Mouse (Mus musculus) neural tube, embryonic 11.5 days (tissue): ENCODE measurements at regions not wholly inside any gene's neighbourhood (a gene's known extent, or its start where the extent isn't known, plus 50 kb on each side); places are given as distances from the start of the nearest gene placed in this dataset.

ENCODE experiments used
- ATAC-seq: fragments of 200-750 bp; cut with Nextera tagmentation; 2 replicates; pipeline ENCODE4 v1.8.0; 2017; ENCODE audit warnings: moderate number of reproducible peaks, mild to moderate bottlenecking, moderate TSS enrichment, moderate library complexity; ENCODE audit not compliant: insufficient read depth, low FRiP score, low TSS enrichment
- DNase-seq: peaks from one replicate; pipeline ENCODE4 v3.0.0-alpha.2; 2015; ENCODE audit warnings: low spot score
- H3K27ac ChIP-seq: fragments of 300-500 bp; sonication (generic); 2 replicates; pipeline ENCODE4 v1.5.1; 2014; ENCODE audit warnings: low read depth, mild to moderate bottlenecking, low read length
- H3K27me3 ChIP-seq: fragments of 300-500 bp; sonication (generic); 2 replicates; pipeline ENCODE4 v1.6.1; 2014; ENCODE audit warnings: mild to moderate bottlenecking, low read length, mixed read lengths; ENCODE audit not compliant: control insufficient read depth, insufficient read depth
- H3K36me3 ChIP-seq: fragments of 300-500 bp; sonication (generic); 2 replicates; pipeline ENCODE4 v1.6.1; 2014; ENCODE audit warnings: mild to moderate bottlenecking, low read length, moderate library complexity, mixed read lengths; ENCODE audit not compliant: control insufficient read depth, insufficient read depth
- H3K4me1 ChIP-seq: fragments of 300-500 bp; sonication (generic); 2 replicates; pipeline ENCODE4 v1.6.1; 2014; ENCODE audit warnings: low read length, mixed read lengths; ENCODE audit not compliant: control insufficient read depth, insufficient read depth
- H3K4me2 ChIP-seq: fragments of 300-500 bp; sonication (generic); 2 replicates; pipeline ENCODE4 v1.6.1; 2014; ENCODE audit warnings: low read depth, mild to moderate bottlenecking, moderate library complexity
- H3K4me3 ChIP-seq: fragments of 300-500 bp; sonication (generic); 2 replicates; pipeline ENCODE4 v1.5.1; 2014; ENCODE audit warnings: low read depth, low read length
- H3K9ac ChIP-seq: fragments of 300-500 bp; sonication (generic); 2 replicates; pipeline ENCODE4 v1.6.1; 2014; ENCODE audit warnings: mild to moderate bottlenecking, low read length
- H3K9me3 ChIP-seq: fragments of 300-500 bp; sonication (generic); 2 replicates; pipeline ENCODE4 v1.6.1; 2016; ENCODE audit warnings: low read length; ENCODE audit not compliant: control insufficient read depth
- WGBS: fragments of 180-500 bp; shearing (Covaris S2); extraction: QIAGEN DNeasy Blood & Tissue Kit; methylation state at CpG from one replicate; pipeline ENCODE4 v1.1.7; 2014; 5-methylcytosine and 5-hydroxymethylcytosine counted together

DNA sequence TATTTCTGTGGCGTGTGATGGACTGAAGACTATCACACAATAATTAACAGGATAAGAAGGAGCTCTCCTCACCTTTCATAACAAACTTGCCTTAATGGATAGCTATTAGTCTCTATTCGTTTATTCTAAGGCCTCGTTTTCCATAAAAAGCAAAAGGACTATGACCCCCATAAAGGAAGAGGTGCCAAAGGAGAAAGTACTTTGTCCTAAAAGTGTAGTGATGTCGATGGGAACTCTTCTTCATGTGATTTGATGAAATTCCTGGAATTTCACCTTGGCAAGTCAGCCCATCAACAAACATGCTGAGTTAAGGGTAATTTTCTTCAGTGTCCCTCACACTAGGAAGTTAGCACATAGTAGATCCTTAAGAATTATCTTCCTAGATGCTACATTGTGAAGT lies 293.9 kb downstream of the Lyplal1 start:
- Histone ChIP-seq H3K4me3 (no peak overlapping the region), H3K9me3 (no peaks in the 10 kb centered on the region), H3K4me2 (no peak overlapping the region), H3K36me3 (no peaks in the 10 kb centered on the region), H3K27ac (no peak overlapping the region), H3K27me3 (no peaks in the 10 kb centered on the region), H3K9ac (no peak overlapping the region), H3K4me1 (peaks cover 5% of the 10 kb centered on the region; the same call in 1 of the 2 replicates)
- ATAC-seq (no peak), DNase-seq (no peak)
- 86% methylated on average over 4 of the region's 4 CpGs for WGBS

DNA sequence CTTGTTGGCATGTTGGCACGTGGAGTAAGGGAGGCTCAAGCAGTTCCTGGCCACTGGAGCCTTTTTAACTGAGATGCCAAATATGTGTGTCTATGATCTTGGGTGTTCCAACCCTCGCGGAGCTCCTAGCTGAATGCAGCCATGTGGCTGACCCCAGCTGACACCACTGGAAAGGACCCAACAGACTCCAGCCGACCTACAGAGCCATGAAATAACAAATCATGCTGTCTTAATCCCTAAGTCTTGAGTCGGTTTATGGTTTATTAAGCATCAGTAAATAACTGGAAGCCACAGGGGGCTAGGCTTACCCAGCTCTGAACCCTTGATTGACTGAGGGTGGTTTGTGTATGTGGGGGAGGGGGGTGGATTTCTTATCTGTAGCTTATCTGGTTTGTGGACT lies 293.2 kb downstream of the Lyplal1 start:
- WGBS: 32% methylated on average over 5 of the region's 5 CpGs
- H3K36me3 ChIP-seq: no peaks in the 10 kb centered on the region
- no peak overlapping the region for H3K27ac ChIP-seq
- ATAC-seq (no peak), DNase-seq (no peak)
- no peak overlapping the region for H3K9ac ChIP-seq
- H3K27me3 ChIP-seq: no peaks in the 10 kb centered on the region
- H3K4me3 ChIP-seq: no peak overlapping the region
- no peaks in the 10 kb centered on the region for H3K9me3 ChIP-seq
- H3K4me1 ChIP-seq: peaks cover 5% of the 10 kb centered on the region; the same call in 1 of the 2 replicates
- no peak overlapping the region for H3K4me2 ChIP-seq

DNA sequence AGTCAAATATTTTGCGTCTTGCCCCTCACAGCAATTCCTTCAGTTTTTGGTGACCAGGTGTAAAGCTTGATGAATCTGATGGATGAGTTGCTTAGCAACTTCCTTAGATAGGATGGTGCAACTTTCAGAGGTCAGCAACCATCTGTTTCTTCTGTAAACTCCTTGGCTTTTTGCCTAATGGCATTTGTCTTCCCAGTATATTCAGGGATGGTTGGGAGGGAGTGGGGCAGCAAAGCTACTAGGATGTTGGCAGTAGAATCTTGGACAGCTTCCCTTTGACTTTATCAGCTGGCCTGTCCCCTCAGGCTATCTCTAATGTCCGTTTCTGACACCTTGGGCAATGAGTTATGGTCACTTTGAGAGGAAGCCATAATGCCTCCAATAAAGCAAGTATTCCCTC lies 289.1 kb downstream of the Lyplal1 start:
- Histone ChIP-seq H3K27ac (no peak overlapping the region), H3K27me3 (no peaks in the 10 kb centered on the region), H3K9ac (no peak overlapping the region), H3K4me2 (no peak overlapping the region), H3K9me3 (no peaks in the 10 kb centered on the region), H3K36me3 (no peaks in the 10 kb centered on the region), H3K4me1 (no peaks in the 10 kb centered on the region), H3K4me3 (no peak overlapping the region)
- DNase-seq (no peak), ATAC-seq (no peak)
- 68% methylated on average over 2 of the region's 2 CpGs for WGBS

DNA sequence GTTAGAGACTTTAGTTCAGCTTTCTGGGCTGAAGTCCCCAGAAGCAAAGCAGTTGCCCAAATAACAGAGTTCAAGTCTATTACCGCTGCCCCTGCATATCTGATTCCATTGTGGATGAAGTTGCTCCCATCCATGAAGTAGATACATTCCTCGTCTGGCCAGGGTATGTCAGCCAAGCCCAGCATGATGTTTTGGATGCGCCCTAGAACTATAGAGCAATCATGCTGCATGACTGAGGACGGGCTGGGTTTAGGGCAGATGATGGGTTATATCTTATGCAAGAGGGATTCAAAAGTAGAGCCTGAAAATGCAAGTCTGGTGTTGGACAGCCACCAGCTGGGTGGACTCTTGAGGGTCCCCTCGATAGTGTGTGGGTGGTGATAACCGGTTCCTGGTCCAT lies 288.6 kb downstream of the Lyplal1 start:
- Histone ChIP-seq H3K36me3 (no peaks in the 10 kb centered on the region), H3K27me3 (no peaks in the 10 kb centered on the region), H3K9me3 (no peaks in the 10 kb centered on the region), H3K27ac (no peak overlapping the region), H3K4me2 (no peak overlapping the region), H3K4me3 (no peak overlapping the region), H3K4me1 (no peaks in the 10 kb centered on the region), H3K9ac (no peak overlapping the region)
- ATAC-seq: no peak
- no peak for DNase-seq
- 93% methylated on average over 6 of the region's 6 CpGs for WGBS

DNA sequence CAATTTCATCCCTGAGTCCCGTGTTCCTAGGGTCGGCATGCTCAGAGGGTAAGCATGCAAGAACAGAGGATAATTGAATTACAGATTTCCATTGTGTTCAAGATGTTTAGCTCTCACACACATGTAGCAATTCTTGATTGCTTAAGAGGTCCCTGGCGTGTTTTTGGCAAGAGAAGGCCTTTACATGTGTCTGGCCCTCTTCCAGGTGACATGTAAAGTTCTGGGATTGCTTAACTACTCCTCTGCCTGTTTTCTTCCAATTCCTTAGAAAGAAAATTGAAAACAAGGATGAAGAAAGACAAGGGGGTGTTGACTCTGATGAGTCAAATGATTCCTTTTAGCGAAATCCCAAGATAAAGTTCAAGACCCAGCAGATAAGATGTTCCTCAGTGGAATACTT lies 285.1 kb downstream of the Lyplal1 start:
- WGBS: 86% methylated on average over 4 of the region's 4 CpGs
- Histone ChIP-seq H3K36me3 (no peaks in the 10 kb centered on the region), H3K4me2 (no peak overlapping the region), H3K9me3 (no peaks in the 10 kb centered on the region), H3K4me1 (no peaks in the 10 kb centered on the region), H3K9ac (no peak overlapping the region), H3K27ac (no peak overlapping the region), H3K4me3 (no peak overlapping the region), H3K27me3 (no peaks in the 10 kb centered on the region)
- ATAC-seq (no peak), DNase-seq (no peak)

DNA sequence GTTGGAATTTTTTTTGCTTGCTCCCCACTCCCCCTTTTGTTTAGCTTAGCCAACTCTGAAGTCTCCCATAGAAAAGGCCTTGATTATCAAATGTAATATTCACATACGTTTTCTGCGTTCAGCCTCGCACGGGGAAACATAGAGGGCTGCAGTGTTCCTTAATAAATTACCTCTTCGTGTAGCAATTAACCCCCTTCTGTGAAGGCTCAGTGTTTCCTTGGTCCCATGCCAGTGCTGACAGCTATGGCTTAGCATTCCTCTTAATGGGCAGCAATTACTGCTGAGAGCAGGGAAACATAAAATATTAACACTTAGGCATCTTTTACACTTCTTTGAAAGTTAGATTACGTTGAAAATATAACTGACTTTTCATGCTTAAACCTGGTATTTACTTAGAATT lies 282.9 kb downstream of the Lyplal1 start:
- no peaks in the 10 kb centered on the region for H3K9me3 ChIP-seq
- ATAC-seq (no peak), DNase-seq (no peak)
- no peak overlapping the region for H3K27ac ChIP-seq
- H3K4me3 ChIP-seq: no peak overlapping the region
- WGBS: 56% methylated on average over 6 of the region's 6 CpGs
- H3K36me3 ChIP-seq: no peaks in the 10 kb centered on the region
- H3K4me1 ChIP-seq: no peaks in the 10 kb centered on the region
- no peak overlapping the region for H3K4me2 ChIP-seq
- H3K9ac ChIP-seq: no peak overlapping the region
- no peaks in the 10 kb centered on the region for H3K27me3 ChIP-seq

DNA sequence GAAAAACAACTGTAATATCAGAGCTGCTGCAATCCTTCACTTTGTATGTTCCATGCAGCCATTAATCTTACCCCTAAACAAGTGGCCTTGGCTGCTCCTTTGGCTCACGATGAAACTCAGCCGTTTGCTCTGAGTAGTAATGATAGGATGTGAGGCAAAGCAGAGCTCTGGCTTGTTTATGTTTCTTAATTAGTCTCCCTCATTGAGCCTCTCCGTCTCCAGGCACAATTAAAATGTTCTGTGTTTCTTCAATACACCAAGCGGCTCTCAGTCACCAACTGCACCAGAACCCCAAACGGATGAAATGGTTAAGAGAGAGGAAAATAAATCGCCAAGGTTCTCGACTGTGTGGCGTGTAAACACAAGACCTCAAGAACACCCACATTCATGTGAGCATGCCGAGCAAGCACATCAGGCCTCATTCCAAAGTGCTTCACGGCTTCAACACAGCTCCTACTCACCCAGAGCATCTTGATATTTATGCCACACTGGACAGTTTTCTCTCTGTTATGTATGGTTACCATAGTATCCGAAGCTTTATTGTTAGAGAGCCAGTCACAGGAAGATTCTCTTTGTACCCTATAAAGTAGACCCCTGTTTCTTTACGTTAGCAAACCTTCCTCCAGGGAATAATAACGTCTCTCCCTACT lies 280.4 kb downstream of the Lyplal1 start:
- Histone ChIP-seq H3K36me3 (no peaks in the 10 kb centered on the region), H3K27me3 (no peaks in the 10 kb centered on the region), H3K4me3 (no peak overlapping the region), H3K4me1 (no peaks in the 10 kb centered on the region), H3K9ac (no peak overlapping the region), H3K9me3 (no peaks in the 10 kb centered on the region), H3K27ac (no peak overlapping the region), H3K4me2 (no peak overlapping the region)
- 71% methylated on average over 13 of the region's 13 CpGs for WGBS
- ATAC-seq: no peak
- no peak for DNase-seq

DNA sequence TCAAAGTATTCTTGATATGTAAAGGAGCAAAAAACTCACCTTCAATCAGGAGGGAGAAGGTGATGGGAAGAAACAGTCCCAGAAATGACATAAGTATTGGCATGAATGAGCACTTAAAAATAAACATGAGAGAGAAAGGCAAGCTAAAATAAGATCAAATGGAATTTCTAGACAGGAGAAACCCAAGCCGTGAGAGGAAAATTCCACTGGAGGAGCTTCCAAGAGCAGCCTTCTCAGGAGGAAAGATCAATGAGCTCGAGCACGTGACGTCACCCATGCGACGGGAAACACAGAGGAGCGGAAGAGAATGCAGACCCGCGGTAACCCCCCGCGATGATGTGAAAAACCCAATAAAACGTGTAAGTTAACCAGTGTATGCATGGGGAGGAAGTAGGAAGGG lies 274.6 kb downstream of the Lyplal1 start:
- ATAC-seq: no peak

GRCm38 (mm10) chr1:185847161-185847560 lies 269.9 kb downstream of the Lyplal1 start:
- no peak for DNase-seq
- no peak for ATAC-seq
- 40% methylated on average over 6 of the region's 6 CpGs for WGBS
- H3K9me3 ChIP-seq: no peaks in the 10 kb centered on the region
- no peak overlapping the region for H3K4me2 ChIP-seq
- no peaks in the 10 kb centered on the region for H3K27me3 ChIP-seq
- no peak overlapping the region for H3K27ac ChIP-seq
- H3K4me1 ChIP-seq: no peaks in the 10 kb centered on the region
- no peak overlapping the region for H3K4me3 ChIP-seq
- H3K36me3 ChIP-seq: no peaks in the 10 kb centered on the region
- no peak overlapping the region for H3K9ac ChIP-seq

More for the DNA sequence above, 274.6 kb downstream of the Lyplal1 start:
- Histone ChIP-seq H3K4me2 (no peak overlapping the region), H3K27ac (no peak overlapping the region), H3K4me3 (no peak overlapping the region), H3K4me1 (no peaks in the 10 kb centered on the region), H3K27me3 (no peaks in the 10 kb centered on the region), H3K36me3 (no peaks in the 10 kb centered on the region), H3K9me3 (no peaks in the 10 kb centered on the region), H3K9ac (no peak overlapping the region)
- DNase-seq: no peak
- 91% methylated on average over 12 of the region's 12 CpGs for WGBS
